Mouse (Mus musculus): ENCODE results near the gene Sesn3. TPM values are rescaled to one million over a fixed set of nuclear protein-coding genes. Genes with fewer than 3 reads are reported as not detected.
"Not testable (repeated sequence)": the region's sequence is repeated elsewhere in the genome, so short reads cannot be mapped to it uniquely, and the experiment has no call there.

Sesn3 gene
- polyA plus RNA-seq, 1 experiment: 23.6 TPM

GRCm38 (mm10) chr9:14313968-14314367, 39.1 kb downstream of the Sesn3 start:
- no peaks in the 10 kb centered on the region for H3K4me1 ChIP-seq (replicated peaks; ENCODE audit: control insufficient read depth, insufficient read depth, low read length)
- TF ChIP-seq CTCF (IDR thresholded peaks at IDR 0.05; ENCODE audit: borderline replicate concordance, control insufficient read depth, extremely low read depth, insufficient read depth, low read length, poor library complexity): no peak
- H3K27me3 ChIP-seq (ENCODE audit: control insufficient read depth, insufficient read depth, low read length): no peaks in the 10 kb centered on the region
- peaks cover 37% of the 10 kb centered on the region for H3K36me3 ChIP-seq (ENCODE audit: control insufficient read depth, insufficient read depth, low read length)
- 91% methylated on average over 3 of the region's 3 CpGs for WGBS
- H3K4me3 ChIP-seq (ENCODE audit: control insufficient read depth, insufficient read depth, low read length): no peak overlapping the region
- no peak overlapping the region for H3K27ac ChIP-seq (ENCODE audit: control insufficient read depth, insufficient read depth, low read length)
- no peak for DNase-seq

GRCm38 (mm10) chr9:14314477-14314876, 39.6 kb downstream of the Sesn3 start:
- H3K27ac ChIP-seq (ENCODE audit: control insufficient read depth, insufficient read depth, low read length): no peak overlapping the region
- H3K36me3 ChIP-seq (ENCODE audit: control insufficient read depth, insufficient read depth, low read length): peaks cover 38% of the 10 kb centered on the region
- no peak for DNase-seq
- H3K4me1 ChIP-seq (replicated peaks; ENCODE audit: control insufficient read depth, insufficient read depth, low read length): no peaks in the 10 kb centered on the region
- TF ChIP-seq POLR2A (IDR thresholded peaks at IDR 0.05; ENCODE audit: control insufficient read depth, extremely low read depth, insufficient read depth, low read length, poor library complexity) (no peak), CTCF (IDR thresholded peaks at IDR 0.05; ENCODE audit: borderline replicate concordance, control insufficient read depth, extremely low read depth, insufficient read depth, low read length, poor library complexity) (no peak)
- no peak overlapping the region for H3K4me3 ChIP-seq (ENCODE audit: control insufficient read depth, insufficient read depth, low read length)
- WGBS: 95% methylated on average over 7 of the region's 7 CpGs
- no peaks in the 10 kb centered on the region for H3K27me3 ChIP-seq (ENCODE audit: control insufficient read depth, insufficient read depth, low read length)

GRCm38 (mm10) chr9:14316618-14317017, 41.8 kb downstream of the Sesn3 start:
- H3K36me3 ChIP-seq (ENCODE audit: control insufficient read depth, insufficient read depth, low read length): peaks cover 33% of the 10 kb centered on the region
- H3K27ac ChIP-seq (ENCODE audit: control insufficient read depth, insufficient read depth, low read length): no peak overlapping the region
- 97% methylated on average over 1 of the region's 1 CpGs for WGBS
- H3K4me1 ChIP-seq (replicated peaks; ENCODE audit: control insufficient read depth, insufficient read depth, low read length): no peaks in the 10 kb centered on the region
- DNase-seq: no peak
- no peak overlapping the region for H3K4me3 ChIP-seq (ENCODE audit: control insufficient read depth, insufficient read depth, low read length)
- no peaks in the 10 kb centered on the region for H3K27me3 ChIP-seq (ENCODE audit: control insufficient read depth, insufficient read depth, low read length)
- TF ChIP-seq CTCF (IDR thresholded peaks at IDR 0.05; ENCODE audit: borderline replicate concordance, control insufficient read depth, extremely low read depth, insufficient read depth, low read length, poor library complexity) (no peak), POLR2A (IDR thresholded peaks at IDR 0.05; ENCODE audit: control insufficient read depth, extremely low read depth, insufficient read depth, low read length, poor library complexity) (no peak)

GRCm38 (mm10) chr9:14335829-14336228, 61.0 kb downstream of the Sesn3 start:
- H3K27ac ChIP-seq (ENCODE audit: control insufficient read depth, insufficient read depth, low read length): no peak overlapping the region
- H3K36me3 ChIP-seq (ENCODE audit: control insufficient read depth, insufficient read depth, low read length): no peaks in the 10 kb centered on the region
- no peaks in the 10 kb centered on the region for H3K27me3 ChIP-seq (ENCODE audit: control insufficient read depth, insufficient read depth, low read length)
- DNase-seq: no peak
- no peak for TF ChIP-seq POLR2A (IDR thresholded peaks at IDR 0.05; ENCODE audit: control insufficient read depth, extremely low read depth, insufficient read depth, low read length, poor library complexity)
- H3K4me1 ChIP-seq (replicated peaks; ENCODE audit: control insufficient read depth, insufficient read depth, low read length): 0 out of 2 replicates have a peak, but pooled peaks cover 4% of the 10 kb centered on the region
- WGBS: 94% methylated on average over 4 of the region's 4 CpGs
- no peak overlapping the region for H3K4me3 ChIP-seq (ENCODE audit: control insufficient read depth, insufficient read depth, low read length)

GRCm38 (mm10) chr9:14336901-14337300, 62.0 kb downstream of the Sesn3 start:
- TF ChIP-seq POLR2A (IDR thresholded peaks at IDR 0.05; ENCODE audit: control insufficient read depth, extremely low read depth, insufficient read depth, low read length, poor library complexity) (no peak), CTCF (IDR thresholded peaks at IDR 0.05; ENCODE audit: borderline replicate concordance, control insufficient read depth, extremely low read depth, insufficient read depth, low read length, poor library complexity) (no peak)
- WGBS: 98% methylated on average over 3 of the region's 3 CpGs
- 0 out of 2 replicates have a peak, but pooled peaks cover 4% of the 10 kb centered on the region for H3K4me1 ChIP-seq (replicated peaks; ENCODE audit: control insufficient read depth, insufficient read depth, low read length)
- no peak overlapping the region for H3K4me3 ChIP-seq (ENCODE audit: control insufficient read depth, insufficient read depth, low read length)
- no peak for DNase-seq
- no peaks in the 10 kb centered on the region for H3K27me3 ChIP-seq (ENCODE audit: control insufficient read depth, insufficient read depth, low read length)
- H3K36me3 ChIP-seq (ENCODE audit: control insufficient read depth, insufficient read depth, low read length): no peaks in the 10 kb centered on the region
- no peak overlapping the region for H3K27ac ChIP-seq (ENCODE audit: control insufficient read depth, insufficient read depth, low read length)

- 85% methylated on average over 3 of the region's 3 CpGs for WGBS
Observed at GRCm38 (mm10) chr9:14338701-14339100, 63.8 kb downstream of the Sesn3 start.

GRCm38 (mm10) chr9:14342041-14342668, 67.3 kb downstream of the Sesn3 start:
- Histone ChIP-seq H3K36me3 (ENCODE audit: control insufficient read depth, insufficient read depth, low read length) (no peaks in the 10 kb centered on the region), H3K4me3 (ENCODE audit: control insufficient read depth, insufficient read depth, low read length) (no peak overlapping the region), H3K4me1 (replicated peaks; ENCODE audit: control insufficient read depth, insufficient read depth, low read length) (0 out of 2 replicates have a peak, but pooled peaks cover 4% of the 10 kb centered on the region), H3K27me3 (ENCODE audit: control insufficient read depth, insufficient read depth, low read length) (no peaks in the 10 kb centered on the region), H3K27ac (ENCODE audit: control insufficient read depth, insufficient read depth, low read length) (no peak overlapping the region)
- DNase-seq: peak; percentile 86
- TF ChIP-seq CTCF (IDR thresholded peaks at IDR 0.05; ENCODE audit: borderline replicate concordance, control insufficient read depth, extremely low read depth, insufficient read depth, low read length, poor library complexity): no peak
- TF ChIP-seq POLR2A (IDR thresholded peaks at IDR 0.05; ENCODE audit: control insufficient read depth, extremely low read depth, insufficient read depth, low read length, poor library complexity): no peak
- 66% methylated on average over 4 of the region's 4 CpGs for WGBS

More at GRCm38 (mm10) chr9:14338701-14339100, 63.8 kb downstream of the Sesn3 start:
- no peak overlapping the region for H3K27ac ChIP-seq (ENCODE audit: control insufficient read depth, insufficient read depth, low read length)
- DNase-seq: no peak
- TF ChIP-seq POLR2A (IDR thresholded peaks at IDR 0.05; ENCODE audit: control insufficient read depth, extremely low read depth, insufficient read depth, low read length, poor library complexity) (no peak), CTCF (IDR thresholded peaks at IDR 0.05; ENCODE audit: borderline replicate concordance, control insufficient read depth, extremely low read depth, insufficient read depth, low read length, poor library complexity) (no peak)
- 0 out of 2 replicates have a peak, but pooled peaks cover 4% of the 10 kb centered on the region for H3K4me1 ChIP-seq (replicated peaks; ENCODE audit: control insufficient read depth, insufficient read depth, low read length)
- H3K27me3 ChIP-seq (ENCODE audit: control insufficient read depth, insufficient read depth, low read length): no peaks in the 10 kb centered on the region
- no peak overlapping the region for H3K4me3 ChIP-seq (ENCODE audit: control insufficient read depth, insufficient read depth, low read length)
- no peaks in the 10 kb centered on the region for H3K36me3 ChIP-seq (ENCODE audit: control insufficient read depth, insufficient read depth, low read length)

GRCm38 (mm10) chr9:14345866-14346265, 71.0 kb downstream of the Sesn3 start:
- not testable (repeated sequence) for H3K4me1 ChIP-seq (replicated peaks; ENCODE audit: control insufficient read depth, insufficient read depth, low read length); H3K27ac ChIP-seq (ENCODE audit: control insufficient read depth, insufficient read depth, low read length); H3K36me3 ChIP-seq (ENCODE audit: control insufficient read depth, insufficient read depth, low read length); DNase-seq; H3K4me3 ChIP-seq (ENCODE audit: control insufficient read depth, insufficient read depth, low read length); H3K27me3 ChIP-seq (ENCODE audit: control insufficient read depth, insufficient read depth, low read length)
- WGBS: 77% methylated on average over 4 of the region's 4 CpGs

Data from thymus, adult 2 months (tissue).